Mouse (Mus musculus) liver, embryonic 14.5 days (tissue): ENCODE results near the gene Hoxb6. TPM values are rescaled to one million over a fixed set of nuclear protein-coding genes. Genes with fewer than 3 reads are reported as not detected.

Experiments
- ATAC-seq: fragments of 200-750 bp; cut with Nextera tagmentation; 2 replicates; pipeline ENCODE4 v1.8.0; 2017; ENCODE audit warnings: moderate number of reproducible peaks, mild to moderate bottlenecking, moderate library complexity; ENCODE audit not compliant: insufficient read depth
- DNase-seq, 3 experiments: peaks; one replicate each; pipeline ENCODE4 v3.0.0-alpha.2; 2012 to 2013; ENCODE audit warnings: low read depth in 3 of 3, low spot score in 3 of 3
- H3K27ac ChIP-seq: fragments of 300-500 bp; sonication (generic); 2 replicates; pipeline ENCODE4 v1.5.1; 2014; ENCODE audit warnings: moderate library complexity, mild to moderate bottlenecking, control low read depth, inconsistent platforms
- H3K27me3 ChIP-seq: fragments of 300-500 bp; sonication (generic); 2 replicates; pipeline ENCODE4 v1.6.1; 2014; ENCODE audit warnings: mild to moderate bottlenecking, low read length, moderate library complexity; ENCODE audit not compliant: control insufficient read depth, insufficient read depth
- H3K36me3 ChIP-seq: fragments of 300-500 bp; sonication (generic); replicated peaks from 2 replicates; pipeline ENCODE4 v1.6.1; 2014; ENCODE audit warnings: low read depth; ENCODE audit not compliant: control insufficient read depth, insufficient read depth
- H3K4me1 ChIP-seq, 2 experiments: fragments of 200-500 bp in 1 of 2; fragments of 300-500 bp in 1 of 2; sonication (generic) in 1 of 2; replicated peaks; 2 replicates each; pipeline ENCODE4 v1.6.1; 2012 to 2014; ENCODE audit warnings: antibody characterized with exemption in 1 of 2, inconsistent platforms in 1 of 2, low read length in 1 of 2; ENCODE audit not compliant: control insufficient read depth in 2 of 2, insufficient read depth in 2 of 2
- H3K4me2 ChIP-seq: fragments of 300-500 bp; sonication (generic); 2 replicates; pipeline ENCODE4 v1.6.1; 2014; ENCODE audit warnings: low read depth, mild to moderate bottlenecking, control low read depth, moderate library complexity
- H3K4me3 ChIP-seq, 2 experiments: fragments of 200-500 bp in 1 of 2; fragments of 300-500 bp in 1 of 2; sonication (generic) in 1 of 2; 2 replicates each; pipeline ENCODE4 v1.5.1; 2012 to 2014; ENCODE audit warnings: low read depth in 2 of 2, low read length in 2 of 2, mild to moderate bottlenecking in 2 of 2, control low read depth in 1 of 2, inconsistent platforms in 1 of 2, moderate library complexity in 1 of 2; ENCODE audit not compliant: insufficient read depth in 1 of 2
- H3K9ac ChIP-seq: fragments of 300-500 bp; sonication (generic); replicated peaks from 2 replicates; pipeline ENCODE4 v1.6.1; 2014; ENCODE audit warnings: mild to moderate bottlenecking, control low read depth, moderate library complexity
- H3K9me3 ChIP-seq: fragments of 300-500 bp; sonication (generic); 2 replicates; pipeline ENCODE4 v1.6.1; 2016; ENCODE audit warnings: low read length, mixed read lengths; ENCODE audit not compliant: control insufficient read depth
- CTCF ChIP-seq: IDR thresholded peaks from 2 replicates; pipeline ENCODE4 v1.5.1; 2016; ENCODE audit warnings: antibody characterized with exemption, low read depth, control low read depth
- EP300 ChIP-seq: IDR thresholded peaks from 2 replicates; pipeline ENCODE4 v1.6.1; 2016; ENCODE audit warnings: antibody characterized with exemption, low read depth
- WGBS: fragments of 180-500 bp; shearing (Covaris S2); extraction: QIAGEN DNeasy Blood & Tissue Kit; methylation state at CpG from one replicate; pipeline ENCODE4 v1.1.7; 2014; ENCODE audit not compliant: insufficient replicate concordance; 5-methylcytosine and 5-hydroxymethylcytosine counted together
- polyA plus RNA-seq, 2 experiments: library from polyadenylated mRNA; depleted of rRNA in 1 of 2; stranded (reverse) in 1 of 2; unstranded in 1 of 2; fragments of >200 nt; fragmentation: Nextera tagmentation in 1 of 2; extraction: Ambion mirVana in 1 of 2; gene quantifications; 2 replicates each; pipeline versions ENCODE4 v1.2.1 to v1.2.3; 2012 to 2014

Hoxb6 gene
- polyA plus RNA-seq, 2 experiments: 0.02 TPM; not detected in 1

DNA sequence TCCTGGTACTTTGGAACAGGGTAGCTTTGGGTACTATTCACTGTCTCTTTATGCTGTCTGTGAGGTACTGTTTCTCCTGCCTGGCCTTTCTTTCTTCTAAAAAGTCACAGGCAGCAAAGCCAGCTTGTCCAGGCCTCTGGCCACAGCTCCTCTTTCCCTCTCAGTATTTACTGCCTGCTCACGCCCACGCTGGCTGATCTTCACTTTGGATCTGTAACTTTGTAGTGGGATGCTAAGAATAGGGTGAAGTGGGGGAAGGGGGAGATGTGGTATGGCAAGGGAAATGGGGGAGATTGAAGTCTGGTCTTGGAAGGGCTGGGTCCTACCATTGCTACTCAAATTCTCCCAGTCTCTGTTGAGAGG is 41.7 kb downstream of the Hoxb6 start:
- no peak overlapping the region for H3K9ac ChIP-seq
- H3K4me3 ChIP-seq: no peak overlapping the region
- TF ChIP-seq EP300: no peak
- TF ChIP-seq CTCF: no peak
- ATAC-seq (no peak), DNase-seq (no peak)
- WGBS: 29% methylated on average over 2 of the region's 2 CpGs
- H3K27me3 ChIP-seq: peaks cover 67% of the 10 kb centered on the region
- no peaks in the 10 kb centered on the region for H3K36me3 ChIP-seq
- no peaks in the 10 kb centered on the region for H3K9me3 ChIP-seq
- H3K27ac ChIP-seq: no peak overlapping the region
- no peaks in the 10 kb centered on the region; a peak in 1 of 4 replicates for H3K4me1 ChIP-seq
- H3K4me2 ChIP-seq: no peak overlapping the region

DNA sequence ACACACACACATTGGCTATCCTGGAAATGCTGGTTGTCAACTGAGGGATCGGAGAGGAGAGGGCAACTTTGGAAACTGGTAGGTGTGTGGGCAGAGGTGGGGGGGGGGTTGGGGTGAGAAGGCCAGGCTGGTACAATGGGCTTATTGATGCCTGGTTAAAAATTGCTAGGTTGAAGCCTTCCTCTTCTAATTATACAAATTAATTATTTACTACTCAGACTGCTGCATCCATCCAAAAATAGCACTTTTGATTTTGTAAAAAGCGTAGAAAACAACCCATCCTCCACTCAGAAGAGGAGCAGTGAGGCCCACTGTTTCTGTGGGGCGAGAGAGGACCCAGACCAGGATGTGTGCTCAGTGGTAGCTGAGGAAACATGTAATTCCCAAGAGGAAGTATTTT is 42.7 kb downstream of the Hoxb6 start:
- H3K4me2 ChIP-seq: no peak overlapping the region
- no peak overlapping the region for H3K9ac ChIP-seq
- peaks cover 70% of the 10 kb centered on the region for H3K27me3 ChIP-seq
- H3K27ac ChIP-seq: no peak overlapping the region
- ATAC-seq (no peak), DNase-seq (no peak)
- no peaks in the 10 kb centered on the region; a peak in 1 of 4 replicates for H3K4me1 ChIP-seq
- H3K36me3 ChIP-seq: no peaks in the 10 kb centered on the region
- TF ChIP-seq EP300 (no peak), CTCF (no peak)
- WGBS: 41% methylated on average over 3 of the region's 3 CpGs
- no peak overlapping the region for H3K4me3 ChIP-seq
- H3K9me3 ChIP-seq: no peaks in the 10 kb centered on the region

DNA sequence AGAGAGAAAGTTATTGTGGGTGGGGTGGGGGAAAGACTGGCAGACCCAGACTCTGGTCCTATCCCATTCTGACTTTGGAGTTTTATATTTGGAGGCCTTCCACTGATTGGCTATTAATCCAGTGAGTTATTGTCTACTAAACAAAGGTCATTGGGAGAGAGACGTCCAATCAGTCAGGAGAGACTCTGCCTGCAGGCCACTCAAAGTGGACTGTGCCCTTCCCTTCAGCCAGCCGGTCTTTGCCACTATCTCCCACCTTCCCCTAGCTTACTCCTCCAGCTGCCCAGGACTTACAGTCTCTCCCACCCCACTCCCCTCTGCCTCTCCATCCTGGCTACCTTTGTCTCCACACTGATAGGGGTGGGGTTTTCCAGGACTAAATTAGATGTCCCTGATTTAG is 44.3 kb downstream of the Hoxb6 start:
- Histone ChIP-seq H3K9ac (no peak overlapping the region), H3K4me2 (no peak overlapping the region), H3K27ac (no peak overlapping the region), H3K36me3 (no peaks in the 10 kb centered on the region), H3K4me3 (no peak overlapping the region), H3K4me1 (no peaks in the 10 kb centered on the region; a peak in 1 of 4 replicates), H3K9me3 (no peaks in the 10 kb centered on the region), H3K27me3 (peaks cover 73% of the 10 kb centered on the region)
- TF ChIP-seq CTCF (no peak), EP300 (no peak)
- 48% methylated on average over 2 of the region's 2 CpGs for WGBS
- DNase-seq: no peak
- ATAC-seq: no peak

DNA sequence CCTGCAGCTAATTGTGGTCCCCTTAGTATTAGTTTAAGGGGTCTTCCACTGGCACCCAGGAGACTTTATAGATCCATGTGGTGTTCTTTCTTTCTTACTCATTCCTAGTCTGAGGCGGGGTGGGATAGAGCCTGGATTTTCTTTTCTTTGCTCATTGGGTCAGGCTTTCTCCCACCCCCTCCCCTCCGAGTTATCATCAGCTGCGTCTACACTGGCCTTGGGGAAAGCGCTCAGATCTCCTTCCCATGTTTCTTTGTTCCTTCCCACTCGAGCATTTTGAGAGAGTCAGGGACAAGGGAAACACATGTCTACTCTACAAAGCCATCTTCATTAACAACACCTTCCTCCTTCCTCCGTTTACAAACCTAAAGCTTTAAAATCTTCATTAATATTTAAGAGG is 44.8 kb downstream of the Hoxb6 start:
- Histone ChIP-seq H3K9me3 (no peaks in the 10 kb centered on the region), H3K27ac (no peak overlapping the region), H3K9ac (no peak overlapping the region), H3K4me3 (no peak overlapping the region), H3K4me2 (no peak overlapping the region), H3K4me1 (no peaks in the 10 kb centered on the region; a peak in 1 of 4 replicates), H3K36me3 (no peaks in the 10 kb centered on the region), H3K27me3 (peaks cover 73% of the 10 kb centered on the region)
- no peak for ATAC-seq
- 36% methylated on average over 6 of the region's 6 CpGs for WGBS
- TF ChIP-seq CTCF: no peak
- TF ChIP-seq EP300: no peak
- DNase-seq: no peak

GRCm38 (mm10) chr11:96338957-96339855 is 46.9 kb downstream of the Hoxb6 start:
- H3K36me3 ChIP-seq: no peaks in the 10 kb centered on the region
- H3K4me1 ChIP-seq: no peaks in the 10 kb centered on the region; a peak in 1 of 4 replicates
- H3K9me3 ChIP-seq: no peaks in the 10 kb centered on the region
- no peak for DNase-seq
- H3K27me3 ChIP-seq: peaks cover 78% of the 10 kb centered on the region
- H3K4me3 ChIP-seq: no peak overlapping the region
- 30% methylated on average over 7 of the region's 7 CpGs for WGBS
- H3K4me2 ChIP-seq: no peak overlapping the region
- no peak overlapping the region for H3K27ac ChIP-seq
- no peak for ATAC-seq
- TF ChIP-seq CTCF: no peak
- TF ChIP-seq EP300: no peak
- no peak overlapping the region for H3K9ac ChIP-seq
